Mouse (Mus musculus): Measurements from ENCODE around the gene Ppm1l. TPM values are rescaled to one million over a fixed set of nuclear protein-coding genes. Genes with fewer than 3 reads are reported as not detected.
"Not testable (repeated sequence)": the region's sequence is repeated elsewhere in the genome, so short reads cannot be mapped to it uniquely, and the experiment has no call there.

Ppm1l gene
- total RNA-seq, 2 experiments from 2014 or later: 70.7 to 73.3 TPM

DNA sequence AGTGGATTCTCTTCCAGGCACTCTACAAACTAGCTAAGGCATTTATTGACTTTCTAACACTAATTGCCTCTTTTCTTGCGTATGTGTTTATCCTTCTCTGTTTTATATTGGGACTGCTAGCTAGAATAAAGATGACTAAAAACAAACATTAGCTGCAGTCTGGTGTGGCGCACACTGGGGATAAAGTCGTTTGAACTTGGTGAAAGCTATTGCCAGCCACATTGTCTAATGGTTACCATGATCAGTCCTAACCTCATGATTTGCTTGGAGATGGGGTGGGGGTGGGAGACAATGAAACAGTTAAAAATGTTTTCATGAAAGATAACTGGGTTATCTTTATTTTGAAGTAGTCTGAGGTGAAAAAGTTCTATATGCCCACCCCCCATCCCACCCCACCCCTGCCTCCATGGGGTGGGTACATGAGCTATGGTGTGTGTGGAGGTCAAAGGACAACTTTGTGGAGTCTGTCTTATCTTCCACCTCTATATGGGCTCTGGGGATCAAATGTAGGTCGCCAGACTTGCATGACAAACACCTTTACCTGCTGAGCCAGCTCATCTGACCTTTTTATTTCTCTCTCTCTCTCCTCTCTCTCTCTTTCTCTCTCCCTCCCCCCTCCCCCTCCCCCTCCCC is 43.7 kb downstream of the Ppm1l start:
- intact Hi-C loops (cut with DNase I): no loop called here
- DNase-seq (ENCODE audit: extremely low spot score in 1 of 2, low spot score in 2 of 2): no peak

DNA sequence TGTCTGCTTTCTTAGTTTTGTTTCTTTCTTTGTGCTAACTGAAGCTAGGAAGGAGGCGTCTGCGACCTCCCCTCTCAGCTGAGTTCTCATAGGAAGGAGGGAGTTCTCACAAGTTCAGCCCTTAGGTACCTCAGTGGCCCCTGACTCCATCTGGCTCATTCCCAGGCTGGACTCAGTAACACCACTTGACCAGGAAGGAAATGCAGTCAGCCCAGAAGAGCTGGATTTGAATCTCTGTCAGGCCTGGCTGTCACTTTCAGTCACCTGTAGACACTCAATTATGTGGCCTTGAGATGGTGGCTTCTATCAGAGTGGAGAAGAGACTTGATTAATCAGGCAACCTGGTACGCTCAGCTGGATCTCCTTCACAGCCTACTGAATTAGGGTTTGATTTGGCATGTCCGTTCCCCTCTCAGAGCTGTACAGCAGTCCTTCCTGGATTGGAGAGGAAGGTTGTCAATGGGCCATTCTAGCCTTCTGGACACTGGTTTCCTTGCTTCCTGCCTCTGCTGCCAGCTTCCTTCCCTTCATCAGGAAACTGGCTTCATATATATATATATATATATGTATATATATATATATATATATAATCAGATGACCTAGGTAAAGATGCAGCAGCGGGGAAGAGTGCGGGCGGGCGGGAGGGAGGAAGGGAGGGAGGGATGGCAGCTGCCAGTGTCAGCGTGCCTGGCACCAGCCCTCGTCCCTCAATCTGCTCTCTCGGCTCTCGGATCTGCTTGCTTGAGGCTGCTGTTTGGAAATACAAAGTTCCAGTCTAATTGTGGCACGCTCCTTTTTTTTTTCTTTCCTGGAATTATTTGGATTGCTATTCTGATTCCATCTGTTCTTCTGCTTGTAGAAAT is 45.1 kb downstream of the Ppm1l start:
- DNase-seq (ENCODE audit: extremely low spot score in 1 of 2, low spot score in 2 of 2): no peak
- intact Hi-C loops (cut with DNase I): no loop called here

GRCm38 (mm10) chr3:69362350-69362790 is 45.7 kb downstream of the Ppm1l start:
- DNase-seq (ENCODE audit: extremely low spot score in 1 of 2, low spot score in 2 of 2): no peak
- intact Hi-C loops (cut with DNase I): no loop called here

DNA sequence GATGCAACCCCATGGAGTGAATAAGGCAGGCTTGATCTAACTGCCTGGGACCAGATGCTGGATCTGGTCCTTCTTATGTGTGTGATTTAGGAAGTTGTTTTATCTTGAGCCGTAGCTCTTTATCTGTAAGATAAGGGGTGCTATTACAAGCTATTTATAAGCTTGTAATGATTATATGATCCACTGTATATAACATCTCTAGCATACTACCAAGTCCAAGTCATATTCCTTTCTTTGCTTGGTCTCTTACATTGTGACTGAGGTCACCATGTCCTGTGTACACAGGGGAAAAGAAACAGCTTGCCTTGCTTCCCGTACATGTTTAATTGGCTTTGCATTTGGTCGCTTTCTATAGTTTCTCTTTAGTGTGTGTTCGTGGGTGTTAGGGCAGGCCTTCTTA is 46.2 kb downstream of the Ppm1l start:
- no peak for DNase-seq (ENCODE audit: extremely low spot score in 1 of 2, low spot score in 2 of 2)
- intact Hi-C loops (cut with DNase I): no loop called here

- no peak for DNase-seq (ENCODE audit: extremely low spot score in 1 of 2, low spot score in 2 of 2)
- intact Hi-C loops (cut with DNase I): no loop called here
Observed at GRCm38 (mm10) chr3:69364151-69364550, 47.5 kb downstream of the Ppm1l start.

DNA sequence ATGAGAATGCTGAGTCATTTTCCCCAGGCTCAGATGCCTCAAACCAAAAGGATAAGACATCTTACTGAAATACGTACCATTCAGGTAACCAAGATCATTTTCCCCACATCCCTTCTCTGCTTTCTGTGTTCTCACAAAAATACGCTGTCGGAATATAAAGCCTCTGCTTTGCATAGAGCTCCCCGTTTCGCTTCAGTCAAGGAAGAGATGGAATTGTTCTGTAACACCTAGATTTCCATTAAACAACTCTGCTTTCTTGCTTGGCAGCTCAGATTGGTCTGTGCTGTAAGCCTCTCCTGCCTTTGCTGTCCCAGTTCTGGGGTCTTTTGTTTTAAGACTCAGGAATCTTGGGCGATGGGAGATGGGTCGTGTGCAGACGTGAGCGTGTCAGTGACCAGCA is 51.3 kb downstream of the Ppm1l start:
- no peak for DNase-seq (ENCODE audit: extremely low spot score in 1 of 2, low spot score in 2 of 2)
- intact Hi-C loops (cut with DNase I): no loop called here

DNA sequence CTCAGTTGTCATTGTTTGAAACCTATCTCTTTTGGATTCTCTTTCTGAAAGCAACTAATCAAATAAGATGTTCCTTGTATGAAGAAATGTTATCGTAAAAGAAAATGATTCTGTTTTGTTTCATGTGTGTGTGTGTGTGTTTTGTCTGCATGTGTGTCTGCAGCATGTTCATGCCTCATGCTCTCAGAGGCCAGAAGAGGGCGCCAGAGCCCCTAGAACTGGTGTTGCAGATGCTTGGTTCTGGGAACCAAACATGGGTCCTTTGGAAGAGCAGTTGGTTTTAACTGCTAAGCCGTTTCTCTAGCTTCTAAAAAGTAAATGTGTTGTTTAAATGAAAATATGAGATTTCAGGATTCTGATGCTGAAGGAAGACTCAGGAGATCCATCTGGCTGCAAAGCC is 56.1 kb downstream of the Ppm1l start:
- DNase-seq (ENCODE audit: extremely low spot score in 1 of 2, low spot score in 2 of 2): no peak
- intact Hi-C loops (cut with DNase I): no loop called here

- intact Hi-C loops (cut with DNase I): no loop called here
- DNase-seq (ENCODE audit: extremely low spot score in 1 of 2, low spot score in 2 of 2): peak; percentile 71 to 81
Observed at GRCm38 (mm10) chr3:69373544-69374306, 57.1 kb downstream of the Ppm1l start.

DNA sequence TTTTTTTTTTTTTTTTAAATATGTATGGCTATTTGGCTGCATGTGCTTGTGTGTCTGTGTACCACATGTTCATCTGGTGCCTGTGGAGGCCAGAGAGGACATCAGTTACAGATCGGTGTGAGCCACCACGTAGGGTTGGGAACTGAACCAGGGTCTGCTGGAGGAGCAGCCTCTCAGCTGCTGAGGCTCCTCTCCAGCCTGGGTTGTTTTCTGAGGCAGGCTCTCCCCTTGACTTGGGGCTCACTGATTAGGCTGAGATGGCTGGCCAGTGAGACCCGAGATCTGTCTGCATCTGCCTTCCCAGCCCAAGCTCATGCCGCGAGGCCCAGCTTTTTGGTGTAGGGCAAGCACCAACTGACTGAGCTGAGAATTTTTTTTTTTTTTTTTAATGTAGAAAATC is 57.9 kb downstream of the Ppm1l start:
- intact Hi-C loops (cut with DNase I): no loop called here
- DNase-seq (ENCODE audit: extremely low spot score in 1 of 2, low spot score in 2 of 2): no peak

DNA sequence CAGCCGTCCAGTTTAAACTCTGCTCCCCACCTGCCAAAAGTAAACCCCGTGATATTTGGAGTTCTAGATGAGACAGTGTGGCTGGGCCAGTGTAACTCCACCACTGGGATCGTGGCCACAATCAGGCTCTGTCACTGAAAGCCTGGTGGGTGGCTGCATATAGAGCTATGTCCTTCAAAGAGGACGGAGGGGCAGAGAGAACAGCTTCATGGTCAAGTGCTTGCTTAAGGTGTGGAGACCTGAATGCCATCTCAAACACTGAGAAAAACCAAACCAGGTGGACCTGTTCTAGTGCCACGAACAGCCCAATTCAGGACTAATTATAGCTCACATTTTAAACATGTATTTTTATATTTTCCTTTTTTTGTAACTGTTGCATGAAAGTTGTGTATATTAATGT is 58.3 kb downstream of the Ppm1l start:
- intact Hi-C loops (cut with DNase I): no loop called here
- DNase-seq (ENCODE audit: extremely low spot score in 1 of 2, low spot score in 2 of 2): no peak

GRCm38 (mm10) chr3:69381213-69381612 is 64.6 kb downstream of the Ppm1l start:
- DNase-seq (ENCODE audit: extremely low spot score in 1 of 2, low spot score in 2 of 2): no peak

GRCm38 (mm10) chr3:69391834-69392233 is 75.2 kb downstream of the Ppm1l start:
- DNase-seq (ENCODE audit: extremely low spot score in 1 of 2, low spot score in 2 of 2); intact Hi-C loops (cut with DNase I): not testable (repeated sequence)

More at GRCm38 (mm10) chr3:69381213-69381612, 64.6 kb downstream of the Ppm1l start:
- intact Hi-C loops (cut with DNase I): no loop called here

GRCm38 (mm10) chr3:69392298-69392697 is 75.6 kb downstream of the Ppm1l start:
- intact Hi-C loops (cut with DNase I): no loop called here
- no peak for DNase-seq (ENCODE audit: extremely low spot score in 1 of 2, low spot score in 2 of 2)

DNA sequence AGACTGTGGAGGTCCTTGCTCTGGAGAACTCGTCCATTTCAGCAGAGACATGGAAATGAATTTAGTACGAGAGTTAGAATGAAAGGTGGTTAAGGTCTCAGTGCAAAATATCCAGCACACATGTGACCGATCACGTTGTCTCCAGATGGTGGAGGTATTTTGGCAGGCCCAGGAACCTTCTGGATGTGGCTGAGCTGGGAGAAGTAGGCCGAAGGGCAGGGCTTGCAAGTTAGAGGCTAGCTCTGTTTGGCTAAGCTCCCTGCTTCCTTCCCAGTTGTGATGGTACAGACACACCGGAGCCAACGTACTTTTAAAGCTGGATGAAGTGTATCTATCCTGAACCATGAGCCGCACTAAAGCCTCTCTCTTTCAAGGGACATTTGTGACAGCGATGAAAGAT is 76.4 kb downstream of the Ppm1l start:
- intact Hi-C loops (cut with DNase I): no loop called here
- DNase-seq (ENCODE audit: extremely low spot score in 1 of 2, low spot score in 2 of 2): no peak

DNA sequence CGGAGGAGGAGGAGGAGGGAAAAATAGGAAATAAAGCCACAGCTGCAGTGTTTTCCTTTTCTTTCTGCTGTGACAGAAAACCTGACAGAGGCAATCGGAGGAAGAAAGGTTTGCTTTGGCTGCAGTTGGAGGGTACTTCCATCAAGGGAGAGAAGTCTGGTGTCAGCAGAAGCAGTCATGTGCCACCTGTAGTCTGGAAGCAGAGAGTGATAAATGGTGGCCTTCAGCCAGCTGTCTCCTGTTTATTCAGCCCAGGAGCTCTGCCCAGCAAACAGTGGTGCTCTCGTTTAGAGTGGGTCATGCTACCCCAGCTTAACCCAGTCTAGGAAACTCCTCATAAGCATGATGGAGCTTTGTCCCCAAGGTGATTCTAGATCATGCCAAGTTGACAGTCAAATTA is 77.3 kb downstream of the Ppm1l start:
- intact Hi-C loops (cut with DNase I): no loop called here
- DNase-seq (ENCODE audit: extremely low spot score in 1 of 2, low spot score in 2 of 2): no peak

- DNase-seq (ENCODE audit: extremely low spot score in 1 of 2, low spot score in 2 of 2): no peak
- intact Hi-C loops (cut with DNase I): no loop called here
Observed at GRCm38 (mm10) chr3:69395084-69395483, 78.4 kb downstream of the Ppm1l start.

GRCm38 (mm10) chr3:69397733-69398132 is 81.1 kb downstream of the Ppm1l start:
- no peak for DNase-seq (ENCODE audit: extremely low spot score in 1 of 2, low spot score in 2 of 2)
- intact Hi-C loops (cut with DNase I): no loop called here

GRCm38 (mm10) chr3:69399336-69399735 is 82.7 kb downstream of the Ppm1l start:
- DNase-seq (ENCODE audit: extremely low spot score in 1 of 2, low spot score in 2 of 2): no peak

DNA sequence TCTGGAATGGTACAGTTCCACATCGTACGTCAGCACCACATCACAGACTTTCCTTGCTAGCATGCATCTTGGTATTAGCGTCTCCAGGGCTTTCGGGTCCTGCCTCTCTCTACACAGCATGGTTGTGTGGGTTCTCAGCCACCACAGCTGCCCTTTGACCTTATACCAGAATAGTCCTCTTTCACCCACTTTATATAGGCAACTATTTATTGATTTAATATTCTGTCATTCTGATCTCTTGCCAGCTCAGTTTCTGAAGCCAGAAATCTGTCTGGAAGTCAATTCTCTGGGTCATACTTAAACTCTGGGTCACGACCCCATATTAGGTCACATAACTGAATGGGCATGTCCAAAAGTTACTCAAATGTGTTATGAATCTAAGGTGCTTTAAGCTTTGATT is 86.5 kb downstream of the Ppm1l start:
- intact Hi-C loops (cut with DNase I): no loop called here
- no peak for DNase-seq (ENCODE audit: extremely low spot score in 1 of 2, low spot score in 2 of 2)

More at GRCm38 (mm10) chr3:69399336-69399735, 82.7 kb downstream of the Ppm1l start:
- intact Hi-C loops (cut with DNase I): no loop called here
